Mouse (Mus musculus) ovary, postnatal 14 days (tissue): ENCODE measurements at regions not wholly inside any gene's neighbourhood (a gene's known extent, or its start where the extent isn't known, plus 50 kb on each side); places are given as distances from the start of the nearest gene placed in this dataset.
A peak's percentile ranks its signal among the peaks of the same experiment; 100 is the strongest.

ENCODE experiments used
- DNase-seq: peaks from one replicate; pipeline ENCODE4 v3.0.0; 2022; ENCODE audit warnings: low spot score

- DNase-seq: no peak
These were observed 1053.6 kb upstream of the Celf2 start for GRCm38 (mm10) chr2:8562948-8563347.

GRCm38 (mm10) chr2:8546116-8546515, 1036.8 kb upstream of the Celf2 start:
- DNase-seq: no peak

- DNase-seq: no peak
These were observed 1027.5 kb upstream of the Celf2 start for GRCm38 (mm10) chr2:8536842-8537241.

DNA sequence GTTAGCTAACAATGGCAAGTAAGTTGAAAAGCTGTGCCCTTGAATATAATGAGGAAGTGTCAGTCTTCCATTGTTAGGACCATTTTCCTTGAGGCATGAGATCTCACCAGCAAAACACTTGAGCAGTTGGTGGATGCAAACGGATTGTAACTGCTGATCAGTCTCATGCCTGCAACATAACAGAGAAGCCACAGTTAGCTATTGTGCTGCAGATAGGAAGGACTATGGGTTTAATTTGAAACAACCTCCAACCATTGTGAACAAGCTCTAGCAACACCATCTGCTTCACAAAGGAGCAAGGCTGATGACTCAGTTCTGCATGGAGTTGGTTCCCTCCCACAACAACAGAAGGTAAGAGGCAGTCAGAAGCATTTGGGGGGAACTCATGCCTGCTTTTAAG, 989.1 kb upstream of the Celf2 start:
- DNase-seq: no peak

- no peak for DNase-seq
These were observed 968.6 kb upstream of the Celf2 start for GRCm38 (mm10) chr2:8477827-8478528.

DNA sequence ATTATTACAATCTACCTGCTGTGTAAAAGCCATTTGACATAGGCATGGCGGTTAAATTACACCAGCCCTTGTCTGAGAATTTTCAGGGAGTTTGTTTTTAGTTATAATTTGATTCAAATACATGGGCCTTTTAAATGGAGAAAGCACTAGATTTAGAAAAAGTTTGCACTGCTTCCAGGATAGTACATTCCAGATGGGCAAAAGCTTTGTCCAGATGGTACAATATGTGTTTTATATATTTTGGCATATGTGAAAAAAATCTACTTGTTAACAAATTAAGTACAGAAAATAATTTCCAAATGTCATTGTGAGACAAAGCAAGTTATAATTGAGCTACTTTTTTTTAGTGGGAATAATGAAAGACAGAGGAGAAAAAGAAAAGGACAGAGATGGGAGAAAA, 961.2 kb upstream of the Celf2 start:
- no peak for DNase-seq

GRCm38 (mm10) chr2:8468989-8469388, 959.6 kb upstream of the Celf2 start:
- no peak for DNase-seq

DNA sequence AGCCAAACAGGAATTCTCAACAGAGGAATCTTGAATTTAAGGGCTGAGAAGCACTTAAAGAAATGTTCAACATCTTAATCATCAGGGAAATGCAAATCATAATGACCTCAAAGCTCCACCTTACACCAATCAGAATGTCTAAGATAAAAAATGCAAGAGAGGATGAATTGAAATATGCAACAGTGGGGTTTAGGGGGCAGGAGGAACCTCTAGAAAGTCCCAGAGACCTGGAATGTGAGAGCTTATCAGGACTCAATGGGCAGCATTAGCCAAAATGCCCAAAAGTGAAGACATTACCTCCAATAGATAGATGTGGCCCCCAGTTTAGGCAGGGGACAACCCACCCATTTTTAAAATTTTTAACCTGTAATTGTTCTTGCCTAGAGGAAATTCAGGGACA, 959.0 kb upstream of the Celf2 start:
- no peak for DNase-seq

DNA sequence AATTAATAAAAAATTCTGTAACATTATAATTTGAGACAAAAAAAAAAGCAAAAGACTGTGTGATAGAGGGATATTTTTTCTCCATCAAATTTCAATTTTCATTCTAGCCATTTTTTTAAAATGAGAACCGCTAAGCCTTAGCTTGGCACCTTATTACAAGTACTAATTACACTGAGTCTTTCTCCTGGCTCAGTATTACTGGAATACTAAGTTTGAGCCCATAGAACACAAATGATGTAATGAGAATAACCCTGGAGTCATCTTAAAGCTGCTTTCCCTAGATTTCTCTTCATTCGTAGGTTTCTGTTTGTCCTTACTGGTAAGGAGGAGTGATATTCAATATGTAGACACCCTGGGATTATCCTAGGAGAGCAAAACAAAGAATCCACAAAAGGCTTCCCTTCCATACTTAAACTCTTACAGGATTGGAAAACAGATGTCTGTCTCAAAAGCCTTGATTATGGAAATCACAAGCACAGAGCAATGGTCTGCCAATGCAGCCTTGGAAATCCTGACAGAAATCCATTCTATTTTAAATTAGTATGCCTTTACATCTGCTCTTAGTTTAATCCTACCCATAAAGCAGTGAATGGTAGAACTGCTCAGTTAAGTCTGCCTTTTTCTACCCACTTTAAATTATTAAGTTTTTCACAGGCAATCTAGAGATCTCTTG, 958.3 kb upstream of the Celf2 start:
- DNase-seq: no peak

- DNase-seq: no peak
These were observed 943.3 kb upstream of the Celf2 start for GRCm38 (mm10) chr2:8452566-8453243.

GRCm38 (mm10) chr2:8441230-8441629, 931.9 kb upstream of the Celf2 start:
- DNase-seq: no peak

- DNase-seq: no peak
These were observed 920.4 kb upstream of the Celf2 start for GRCm38 (mm10) chr2:8429652-8430343.

- DNase-seq: no peak
These were observed 918.8 kb upstream of the Celf2 start for GRCm38 (mm10) chr2:8428145-8428544.

GRCm38 (mm10) chr2:8427720-8428119, 918.4 kb upstream of the Celf2 start:
- DNase-seq: no peak

GRCm38 (mm10) chr2:8415917-8416316, 906.6 kb upstream of the Celf2 start:
- no peak for DNase-seq

DNA sequence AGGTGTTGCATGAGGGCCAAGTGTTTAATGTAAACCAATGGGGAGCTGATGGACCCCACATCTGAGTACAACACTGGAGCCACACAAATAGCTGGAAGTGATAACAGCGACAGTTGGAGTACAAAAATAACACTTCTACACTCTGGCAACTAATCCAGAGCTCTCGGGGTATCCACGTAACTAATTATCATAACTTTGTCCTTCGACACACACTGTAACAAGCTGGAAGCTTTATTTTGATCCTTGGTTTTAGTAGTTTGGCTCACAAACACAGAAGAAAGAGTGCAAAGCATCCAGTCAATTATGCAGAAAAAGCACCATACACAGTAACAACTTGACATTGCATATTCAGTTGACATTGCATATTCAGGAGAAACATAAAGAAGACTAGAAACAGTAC, 884.8 kb upstream of the Celf2 start:
- no peak for DNase-seq

DNA sequence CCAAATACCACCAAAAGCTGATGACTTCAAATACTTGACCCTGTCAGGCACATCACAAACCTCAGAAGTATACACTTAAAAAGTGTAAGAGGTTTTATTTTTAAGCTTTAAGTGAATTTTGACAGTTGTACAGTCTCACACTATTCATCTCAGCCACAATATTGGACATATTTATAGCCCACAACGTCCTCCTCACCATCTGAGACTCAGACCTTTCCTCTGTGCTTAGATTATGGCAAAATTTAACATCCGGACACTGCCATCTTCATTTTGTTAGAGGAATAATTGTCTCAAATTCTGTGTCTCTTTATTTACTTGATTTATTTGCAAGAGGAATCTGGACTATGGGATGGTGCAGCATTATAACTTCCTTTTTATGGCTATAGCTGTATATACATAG, 880.2 kb upstream of the Celf2 start:
- no peak for DNase-seq

DNA sequence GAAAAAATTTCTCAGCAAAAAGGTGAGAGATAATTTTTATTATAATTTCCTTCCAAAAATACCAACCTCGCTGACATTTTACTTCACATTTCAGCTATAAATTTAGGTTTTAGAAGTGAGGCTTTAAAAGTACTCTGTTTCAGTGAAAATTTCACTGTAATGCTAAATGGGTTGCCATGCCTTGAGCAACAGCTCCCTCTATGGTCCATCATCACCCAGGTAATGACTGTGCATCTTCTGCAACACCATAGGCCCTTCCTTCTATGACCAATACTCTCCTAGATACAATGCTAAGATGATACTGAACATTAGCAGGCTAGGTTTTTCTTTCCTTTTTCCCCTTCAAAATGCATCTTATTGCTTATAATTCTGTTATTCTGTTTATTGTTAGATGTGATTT, 870.9 kb upstream of the Celf2 start:
- DNase-seq: peak; percentile 18

DNA sequence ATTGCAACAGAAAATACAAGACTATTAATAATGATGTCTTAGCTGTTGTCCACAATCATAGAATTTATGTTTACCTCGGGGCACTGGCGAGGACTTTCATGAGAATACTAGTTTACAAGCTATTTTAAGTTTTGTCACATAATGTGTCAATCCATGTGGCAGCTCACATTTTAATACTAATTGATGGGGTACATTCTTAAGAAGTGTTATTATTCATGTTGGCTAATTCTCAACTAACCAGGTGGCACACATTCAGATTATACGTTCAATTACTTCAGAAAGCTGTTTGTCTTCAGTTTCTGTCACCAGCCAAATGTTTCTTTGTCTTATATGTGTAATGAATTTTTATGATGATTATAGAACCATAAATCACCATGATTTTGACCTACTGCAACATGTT, 870.2 kb upstream of the Celf2 start:
- no peak for DNase-seq

DNA sequence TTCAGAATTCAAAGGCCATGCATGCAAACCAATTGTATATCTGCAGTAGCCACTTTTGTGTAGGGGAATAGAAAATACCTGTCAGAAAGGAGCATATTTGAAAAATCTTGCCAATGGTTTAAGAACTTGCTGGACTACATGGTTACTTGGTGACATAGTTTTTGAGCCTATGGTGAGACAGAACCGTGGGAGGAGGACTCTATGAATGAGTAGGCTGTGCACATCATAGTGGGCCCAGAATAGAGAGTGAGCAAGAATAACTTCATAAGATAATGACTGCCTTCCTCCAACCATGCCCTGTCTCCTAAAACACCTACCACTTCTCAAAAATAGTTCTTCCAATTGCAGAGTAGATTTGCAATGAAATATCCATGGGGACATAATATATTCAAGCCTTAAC, 838.5 kb upstream of the Celf2 start:
- DNase-seq: no peak

DNA sequence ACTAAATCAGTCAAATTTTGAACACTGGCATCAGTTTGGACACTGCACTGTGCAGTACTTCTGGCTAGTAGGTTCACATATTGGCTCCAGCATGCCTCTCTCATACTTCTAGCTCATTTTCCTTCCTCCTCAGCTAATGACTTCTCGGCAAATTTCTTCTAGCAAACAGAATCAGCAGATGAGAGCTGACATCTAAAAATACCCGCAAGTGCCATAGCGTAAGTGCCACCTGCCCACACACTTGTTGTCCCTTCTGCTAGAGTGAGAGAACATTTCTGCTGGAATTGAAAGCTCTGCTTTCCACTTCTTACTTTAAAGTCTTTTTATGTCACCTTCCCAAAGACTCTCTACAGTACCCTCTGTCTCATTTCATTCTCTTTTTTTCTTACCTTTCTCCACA, 835.4 kb upstream of the Celf2 start:
- DNase-seq: no peak

DNA sequence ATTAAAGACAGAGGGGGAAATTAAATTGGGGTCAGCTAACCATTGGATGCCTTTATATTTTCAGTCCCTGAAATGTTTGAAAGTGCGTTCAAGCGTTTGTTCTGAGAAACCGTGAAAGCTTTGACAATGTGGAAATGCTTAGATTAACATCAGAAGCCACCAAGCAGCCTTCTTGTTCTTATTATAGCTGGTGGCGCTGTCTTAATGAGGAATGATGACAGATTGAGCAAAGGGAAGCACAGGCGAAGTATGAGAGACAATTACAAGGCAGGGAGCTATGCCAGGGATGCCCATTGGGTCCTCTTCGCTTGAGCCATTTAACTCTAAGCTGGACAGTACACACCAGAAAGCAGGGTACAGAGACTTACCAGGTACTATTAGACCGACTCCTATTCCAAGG, 828.9 kb upstream of the Celf2 start:
- no peak for DNase-seq

DNA sequence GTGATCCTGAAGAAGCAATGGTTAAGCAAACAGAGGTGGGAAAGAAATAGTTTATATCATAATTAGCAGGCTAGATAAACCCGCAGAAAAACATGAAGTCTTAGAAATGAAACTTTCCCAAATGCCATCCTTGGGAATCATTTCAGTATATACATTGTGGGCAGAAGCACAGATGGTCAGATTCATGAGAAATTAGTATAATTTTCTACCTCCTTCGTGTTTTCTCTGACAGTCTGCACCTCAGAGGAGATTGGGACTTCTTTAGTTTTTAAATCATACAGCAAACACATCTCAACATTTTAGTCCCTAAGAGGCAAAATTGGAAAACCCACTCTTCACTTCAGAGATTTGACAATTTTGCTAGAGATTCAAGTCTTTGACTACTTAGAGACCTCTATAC, 786.6 kb upstream of the Celf2 start:
- DNase-seq: no peak
